Mouse (Mus musculus) cerebellum, adult 2 months (tissue): ENCODE measurements around the gene Ano7.

Experiments used
- CTCF ChIP-seq: fragments of 200-500 bp; IDR thresholded peaks from 2 replicates; pipeline ENCODE4 v1.5.1; 2011; ENCODE audit warnings: low read depth, mild to moderate bottlenecking, control low read depth, low read length, moderate library complexity, borderline replicate concordance; ENCODE audit not compliant: insufficient read depth
- POLR2A ChIP-seq: fragments of 200-500 bp; IDR thresholded peaks from 2 replicates; pipeline ENCODE4 v1.6.1; 2011; ENCODE audit warnings: low read length, control low read depth, borderline replicate concordance; ENCODE audit not compliant: insufficient read depth

DNA sequence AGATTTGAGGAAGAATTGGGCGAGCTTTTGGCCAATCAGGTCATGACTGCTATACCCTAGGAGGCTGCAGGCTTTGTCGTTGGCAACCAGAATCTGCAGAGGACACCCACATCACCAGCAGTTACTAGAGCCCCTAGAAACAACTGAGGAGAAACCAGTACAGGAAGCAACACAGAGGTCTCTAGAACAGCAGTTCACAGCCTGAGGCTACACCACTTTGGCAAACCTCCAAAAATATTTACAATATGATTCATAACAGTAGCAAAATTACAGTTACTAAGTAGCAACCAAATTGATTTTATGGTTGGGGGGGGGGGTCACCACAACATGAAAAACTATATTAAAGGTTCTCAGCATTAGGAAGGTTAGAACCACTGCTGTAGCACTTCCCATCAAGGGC is 39.1 kb upstream of the Ano7 start:
- TF ChIP-seq POLR2A: no peak
- no peak for TF ChIP-seq CTCF
